9 mouse cellular contexts compared by ENCODE assay signal in the genomic region with DNA sequence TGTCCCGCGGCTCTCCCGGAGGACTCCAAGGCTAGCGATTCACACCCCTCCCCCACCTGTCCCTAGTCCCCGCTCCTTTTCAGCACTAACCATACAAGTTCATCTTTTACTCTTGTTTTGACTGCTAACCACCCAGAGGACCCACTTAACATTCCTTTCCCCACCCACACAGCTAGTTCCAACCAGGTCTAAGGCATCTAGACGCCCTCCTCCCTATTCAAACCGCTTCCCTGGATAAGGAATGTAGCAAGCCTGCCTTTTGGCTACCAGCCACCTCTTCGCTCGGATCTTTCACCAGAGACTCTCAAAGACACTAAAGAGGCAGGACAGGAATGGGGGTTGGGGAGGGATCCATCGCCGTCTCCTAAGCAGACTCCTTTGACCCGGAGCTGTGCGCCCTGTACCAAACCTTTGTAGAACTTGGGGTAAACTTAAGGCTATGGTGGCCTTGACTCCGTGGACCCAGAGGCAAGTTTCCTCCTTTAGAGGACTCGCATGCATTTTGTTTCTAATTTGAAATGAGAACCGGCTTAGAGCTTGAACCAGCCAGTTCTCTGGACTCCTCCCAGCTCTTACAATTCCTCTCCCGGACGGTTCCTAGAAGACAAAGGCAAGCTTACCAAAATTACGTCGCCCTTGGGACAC. TPM values are rescaled to one million over a fixed set of nuclear protein-coding genes. Genes with fewer than 3 reads are reported as not detected.
DNase-seq lines count a peak whose midpoint lies in the region; ATAC-seq and TF ChIP-seq lines count a peak whose summit lies in the region.
"Had no signal": no experiment of that assay in that cellular context is flagged by ENCODE, and none has a peak within 500 bp of the region (broad histone marks: within the 10 kb centered on the region; RNA-seq: fewer than 3 reads in every experiment).

No protein-coding gene starts in this region.

- peak; percentile 81; the same call in 1 of the 2 replicates for ATAC-seq in heart, embryonic 13.5 days (ENCODE audit: extremely low read depth, insufficient number of reproducible peaks, low FRiP score, low TSS enrichment)
- peak; percentile 71 for ATAC-seq in kidney, postnatal 0 days (replicated peaks; ENCODE audit: low FRiP score, low read depth)
- ATAC-seq in stomach, embryonic 15.5 days (ENCODE audit: insufficient read depth, low FRiP score, low read depth) = peak; percentile 58; the same call in 1 of the 2 replicates
- ATAC-seq in CD4-positive, CD25-positive, alpha-beta regulatory T cell, adult 4 months = no peak

- H3K4me3 ChIP-seq in left cerebral cortex, adult 2 months = 0 out of 2 replicates have a peak overlapping the region, but pooled peaks have one; percentile 6
- H3K4me3 ChIP-seq in embryonic facial prominence, embryonic 10.5 days = peak overlapping the region; percentile 43
- H3K4me3 ChIP-seq in heart, embryonic 13.5 days = peak overlapping the region; percentile 45
- peak overlapping the region; percentile 24 for H3K4me3 ChIP-seq in kidney, postnatal 0 days (replicated peaks; ENCODE audit: low read depth, low read length)
- H3K4me3 ChIP-seq in stomach, embryonic 15.5 days (replicated peaks) = peak overlapping the region; percentile 20
- H3K4me3 ChIP-seq: megakaryocyte, embryonic 14.5 days had no signal

- H3K36me3 ChIP-seq in embryonic facial prominence, embryonic 10.5 days (replicated peaks) = no peaks in the 10 kb centered on the region
- H3K36me3 ChIP-seq in heart, embryonic 13.5 days = no peaks in the 10 kb centered on the region
- H3K36me3 ChIP-seq in kidney, postnatal 0 days (ENCODE audit: insufficient read depth, low read length) = no peaks in the 10 kb centered on the region
- no peaks in the 10 kb centered on the region for H3K36me3 ChIP-seq in stomach, embryonic 15.5 days

- no peaks in the 10 kb centered on the region for H3K9me3 ChIP-seq in embryonic facial prominence, embryonic 10.5 days
- H3K9me3 ChIP-seq in heart, embryonic 13.5 days = no peaks in the 10 kb centered on the region
- H3K9me3 ChIP-seq in kidney, postnatal 0 days (replicated peaks; ENCODE audit: low read length) = no peaks in the 10 kb centered on the region
- no peaks in the 10 kb centered on the region for H3K9me3 ChIP-seq in stomach, embryonic 15.5 days

- peak overlapping the region; percentile 79 for H3K9ac ChIP-seq in heart, embryonic 13.5 days
- 0 out of 2 replicates have a peak overlapping the region, but pooled peaks have one; percentile 32 for H3K9ac ChIP-seq in kidney, postnatal 0 days (ENCODE audit: low read depth, low read length)
- no peak overlapping the region for H3K9ac ChIP-seq in stomach, embryonic 15.5 days

- peak overlapping the region; percentile 71 for H3K4me2 ChIP-seq in heart, embryonic 13.5 days
- peak overlapping the region; percentile 59 for H3K4me2 ChIP-seq in kidney, postnatal 0 days (ENCODE audit: low read length)
- H3K4me2 ChIP-seq in stomach, embryonic 15.5 days = peak overlapping the region; percentile 46

- intact Hi-C loops in left cerebral cortex, adult 2 months (cut with DNase I) = no loop called here
- intact Hi-C loops in left cerebral cortex, postnatal 36 days (cut with DNase I) = no loop called here

- peak in 1 of 2 experiments; percentile 13 for DNase-seq in left cerebral cortex, adult 2 months (ENCODE audit: extremely low spot score in 1 of 2, low spot score in 2 of 2)
- no peak for DNase-seq in left cerebral cortex, postnatal 36 days (ENCODE audit: low spot score in 2 of 2)
- DNase-seq in embryonic facial prominence, embryonic 10.5 days (ENCODE audit: low spot score) = peak; percentile 55
- peak; percentile 86 for DNase-seq in kidney, postnatal 0 days (ENCODE audit: low spot score)
- peak; percentile 81 for DNase-seq in lung, postnatal 36 days

- no peak for TF ChIP-seq CTCF in left cerebral cortex, adult 2 months (IDR thresholded peaks at IDR 0.05)
- no peak for TF ChIP-seq CTCF in kidney, postnatal 0 days (IDR thresholded peaks at IDR 0.05; ENCODE audit: low read depth)

- peaks cover 14% of the 10 kb centered on the region for H3K4me1 ChIP-seq in embryonic facial prominence, embryonic 10.5 days
- peaks cover 15% of the 10 kb centered on the region for H3K4me1 ChIP-seq in heart, embryonic 13.5 days
- H3K4me1 ChIP-seq in kidney, postnatal 0 days (replicated peaks; ENCODE audit: insufficient read depth, low read length) = 0 out of 2 replicates have a peak, but pooled peaks cover 3% of the 10 kb centered on the region
- H3K4me1 ChIP-seq in stomach, embryonic 15.5 days = 0 out of 2 replicates have a peak, but pooled peaks cover 3% of the 10 kb centered on the region

- 3% methylated on average over 20 of the region's 20 CpGs for WGBS in embryonic facial prominence, embryonic 10.5 days
- WGBS in heart, embryonic 13.5 days = 2% methylated on average over 20 of the region's 20 CpGs
- 2% methylated on average over 20 of the region's 20 CpGs for WGBS in kidney, postnatal 0 days
- WGBS in stomach, embryonic 15.5 days = 4% methylated on average over 20 of the region's 20 CpGs

- peaks cover 26% of the 10 kb centered on the region for H3K27me3 ChIP-seq in embryonic facial prominence, embryonic 10.5 days (replicated peaks; ENCODE audit: low read depth, poor library complexity, severe bottlenecking)
- peaks cover 19% of the 10 kb centered on the region for H3K27me3 ChIP-seq in heart, embryonic 13.5 days (replicated peaks)
- no peaks in the 10 kb centered on the region; the same call in 1 of the 2 replicates for H3K27me3 ChIP-seq in kidney, postnatal 0 days (ENCODE audit: insufficient read depth, low read length)
- H3K27me3 ChIP-seq in stomach, embryonic 15.5 days (replicated peaks) = no peaks in the 10 kb centered on the region

- H3K27ac ChIP-seq in left cerebral cortex, adult 2 months = no peak overlapping the region
- peak overlapping the region; percentile 74 for H3K27ac ChIP-seq in embryonic facial prominence, embryonic 10.5 days (replicated peaks)
- peak overlapping the region; percentile 95 for H3K27ac ChIP-seq in heart, embryonic 13.5 days (replicated peaks)
- peak overlapping the region; percentile 69 for H3K27ac ChIP-seq in kidney, postnatal 0 days
- peak overlapping the region; percentile 16; the same call in 1 of the 2 replicates for H3K27ac ChIP-seq in stomach, embryonic 15.5 days

RNA-seq across cellular contexts. Expression of gene Nanog, which starts 4.7 kb away (rescaled TPM):
- total RNA-seq in left cerebral cortex, adult 2 months (2021) = not detected
- total RNA-seq in left cerebral cortex, postnatal 36 days (2021) = not detected
- 0.26 TPM in 1 of 2 replicates, not detected in the other for polyA plus RNA-seq in embryonic facial prominence, embryonic 10.5 days (2016; fragmentation: Nextera tagmentation; extraction: Ambion mirVana)
- polyA plus RNA-seq in heart, embryonic 13.5 days (2015; fragmentation: Nextera tagmentation; extraction: Ambion mirVana) = 0.71 and 0.94 TPM in 2 replicates
- polyA plus RNA-seq in kidney, postnatal 0 days (2015; fragmentation: Nextera tagmentation; extraction: Ambion mirVana) = not detected in 2 replicates
- polyA plus RNA-seq in stomach, embryonic 15.5 days (2015; fragmentation: Nextera tagmentation; extraction: Ambion mirVana) = 0.08 and 0.46 TPM in 2 replicates
- under 1 TPM in 1 of 2 experiments, not detected in 1; 0.22 TPM for polyA plus RNA-seq in CD4-positive, CD25-positive, alpha-beta regulatory T cell, adult 4 months (2017; shearing (Covaris generic))

Comparison
In these comparisons a context has a peak if more than half of its experiments do, and no peak if none do; other contexts are left out.
1. DNase-seq: peak in embryonic facial prominence, embryonic 10.5 days (single experiment), kidney, postnatal 0 days (single experiment) and lung, postnatal 36 days (single experiment); none in left cerebral cortex, postnatal 36 days (0 of 2).
2. Peak in every context shown above with its lines, with median percentiles within 50 percentile points of each other: H3K4me3 ChIP-seq and H3K4me2 ChIP-seq.